Mouse (Mus musculus) liver, embryonic 14.5 days (tissue): Measurements from ENCODE around the gene Dnaaf3. TPM values are rescaled to one million over a fixed set of nuclear protein-coding genes. Genes with fewer than 3 reads are reported as not detected.

ENCODE experiments used
- ATAC-seq: fragments of 200-750 bp; cut with Nextera tagmentation; 2 replicates; pipeline ENCODE4 v1.8.0; 2017; ENCODE audit warnings: moderate number of reproducible peaks, mild to moderate bottlenecking, moderate library complexity; ENCODE audit not compliant: insufficient read depth
- DNase-seq, 3 experiments: peaks; one replicate each; pipeline ENCODE4 v3.0.0-alpha.2; 2012 to 2013; ENCODE audit warnings: low read depth in 3 of 3, low spot score in 3 of 3
- H3K27ac ChIP-seq: fragments of 300-500 bp; sonication (generic); 2 replicates; pipeline ENCODE4 v1.5.1; 2014; ENCODE audit warnings: moderate library complexity, mild to moderate bottlenecking, control low read depth, inconsistent platforms
- H3K27me3 ChIP-seq: fragments of 300-500 bp; sonication (generic); 2 replicates; pipeline ENCODE4 v1.6.1; 2014; ENCODE audit warnings: mild to moderate bottlenecking, low read length, moderate library complexity; ENCODE audit not compliant: control insufficient read depth, insufficient read depth
- H3K36me3 ChIP-seq: fragments of 300-500 bp; sonication (generic); replicated peaks from 2 replicates; pipeline ENCODE4 v1.6.1; 2014; ENCODE audit warnings: low read depth; ENCODE audit not compliant: control insufficient read depth, insufficient read depth
- H3K4me1 ChIP-seq, 2 experiments: fragments of 200-500 bp in 1 of 2; fragments of 300-500 bp in 1 of 2; sonication (generic) in 1 of 2; replicated peaks; 2 replicates each; pipeline ENCODE4 v1.6.1; 2012 to 2014; ENCODE audit warnings: antibody characterized with exemption in 1 of 2, inconsistent platforms in 1 of 2, low read length in 1 of 2; ENCODE audit not compliant: control insufficient read depth in 2 of 2, insufficient read depth in 2 of 2
- H3K4me2 ChIP-seq: fragments of 300-500 bp; sonication (generic); 2 replicates; pipeline ENCODE4 v1.6.1; 2014; ENCODE audit warnings: low read depth, mild to moderate bottlenecking, control low read depth, moderate library complexity
- H3K4me3 ChIP-seq, 2 experiments: fragments of 200-500 bp in 1 of 2; fragments of 300-500 bp in 1 of 2; sonication (generic) in 1 of 2; 2 replicates each; pipeline ENCODE4 v1.5.1; 2012 to 2014; ENCODE audit warnings: low read depth in 2 of 2, low read length in 2 of 2, mild to moderate bottlenecking in 2 of 2, control low read depth in 1 of 2, inconsistent platforms in 1 of 2, moderate library complexity in 1 of 2; ENCODE audit not compliant: insufficient read depth in 1 of 2
- H3K9ac ChIP-seq: fragments of 300-500 bp; sonication (generic); replicated peaks from 2 replicates; pipeline ENCODE4 v1.6.1; 2014; ENCODE audit warnings: mild to moderate bottlenecking, control low read depth, moderate library complexity
- H3K9me3 ChIP-seq: fragments of 300-500 bp; sonication (generic); 2 replicates; pipeline ENCODE4 v1.6.1; 2016; ENCODE audit warnings: low read length, mixed read lengths; ENCODE audit not compliant: control insufficient read depth
- CTCF ChIP-seq: IDR thresholded peaks from 2 replicates; pipeline ENCODE4 v1.5.1; 2016; ENCODE audit warnings: antibody characterized with exemption, low read depth, control low read depth
- EP300 ChIP-seq: IDR thresholded peaks from 2 replicates; pipeline ENCODE4 v1.6.1; 2016; ENCODE audit warnings: antibody characterized with exemption, low read depth
- WGBS: fragments of 180-500 bp; shearing (Covaris S2); extraction: QIAGEN DNeasy Blood & Tissue Kit; methylation state at CpG from one replicate; pipeline ENCODE4 v1.1.7; 2014; ENCODE audit not compliant: insufficient replicate concordance; 5-methylcytosine and 5-hydroxymethylcytosine counted together
- polyA plus RNA-seq, 2 experiments: library from polyadenylated mRNA; depleted of rRNA in 1 of 2; stranded (reverse) in 1 of 2; unstranded in 1 of 2; fragments of >200 nt; fragmentation: Nextera tagmentation in 1 of 2; extraction: Ambion mirVana in 1 of 2; gene quantifications; 2 replicates each; pipeline versions ENCODE4 v1.2.1 to v1.2.3; 2012 to 2014

Gene Dnaaf3
- polyA plus RNA-seq, 2 experiments: 0.09 to 0.39 TPM

GRCm38 (mm10) chr7:4503100-4503499, 29.2 kb downstream of the Dnaaf3 start:
- Histone ChIP-seq H3K27me3 (no peaks in the 10 kb centered on the region), H3K4me3 (no peak overlapping the region), H3K4me1 (peaks cover 23 to 40% of the 10 kb centered on the region in 2 experiments), H3K9me3 (no peaks in the 10 kb centered on the region), H3K4me2 (peak overlapping the region; percentile 88), H3K27ac (peak overlapping the region; percentile 86), H3K36me3 (no peaks in the 10 kb centered on the region; the same call in 1 of the 2 replicates), H3K9ac (no peak overlapping the region)
- no peak for ATAC-seq
- DNase-seq: no peak
- WGBS: 67% methylated on average over 4 of the region's 4 CpGs
- TF ChIP-seq CTCF: no peak
- TF ChIP-seq EP300: no peak

DNA sequence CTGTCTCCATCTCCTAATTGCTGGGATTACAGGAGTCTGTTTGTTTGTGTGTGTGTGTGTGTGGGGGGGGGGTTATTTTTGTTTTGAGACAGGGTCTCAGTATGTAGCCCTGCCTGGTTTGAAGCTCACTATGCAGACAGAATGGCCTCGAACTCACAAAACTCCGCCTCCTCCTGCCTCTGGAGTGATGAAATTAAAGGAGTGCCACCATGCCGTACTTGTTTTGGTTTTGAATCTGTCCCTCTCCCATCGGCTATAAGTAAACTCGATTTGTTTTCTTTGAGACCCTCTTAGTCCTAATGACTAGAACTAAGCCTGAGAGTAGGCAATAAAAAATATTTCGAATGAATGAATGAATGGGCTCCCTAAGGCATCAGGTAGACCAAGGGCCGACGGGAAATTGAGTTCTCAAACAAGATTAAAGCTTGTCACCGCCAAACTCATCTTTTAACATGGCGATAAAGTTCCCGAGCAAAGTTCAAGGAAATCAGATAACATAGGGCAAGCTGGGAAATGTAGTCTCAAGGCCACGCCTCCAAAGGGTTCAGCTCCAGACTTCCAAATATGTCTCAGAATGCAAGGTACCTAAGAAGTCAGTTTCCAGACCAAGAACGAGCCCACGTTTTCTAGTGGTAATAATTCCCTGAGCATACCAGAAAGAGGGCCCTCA, 29.7 kb downstream of the Dnaaf3 start:
- Histone ChIP-seq H3K27ac (peak overlapping the region; percentile 86), H3K27me3 (no peaks in the 10 kb centered on the region), H3K4me2 (peak overlapping the region; percentile 88), H3K9ac (peak overlapping the region; percentile 93), H3K36me3 (no peaks in the 10 kb centered on the region; the same call in 1 of the 2 replicates), H3K9me3 (no peaks in the 10 kb centered on the region), H3K4me3 (peak overlapping the region; percentile 86 to 90), H3K4me1 (peaks cover 23 to 40% of the 10 kb centered on the region in 2 experiments)
- peak; percentile 57 to 79 (median 70) for DNase-seq
- 5% methylated on average over 14 of the region's 14 CpGs for WGBS
- TF ChIP-seq CTCF (no peak), EP300 (no peak)
- 0 out of 2 replicates have a peak, but pooled peaks have one; percentile 6 for ATAC-seq

DNA sequence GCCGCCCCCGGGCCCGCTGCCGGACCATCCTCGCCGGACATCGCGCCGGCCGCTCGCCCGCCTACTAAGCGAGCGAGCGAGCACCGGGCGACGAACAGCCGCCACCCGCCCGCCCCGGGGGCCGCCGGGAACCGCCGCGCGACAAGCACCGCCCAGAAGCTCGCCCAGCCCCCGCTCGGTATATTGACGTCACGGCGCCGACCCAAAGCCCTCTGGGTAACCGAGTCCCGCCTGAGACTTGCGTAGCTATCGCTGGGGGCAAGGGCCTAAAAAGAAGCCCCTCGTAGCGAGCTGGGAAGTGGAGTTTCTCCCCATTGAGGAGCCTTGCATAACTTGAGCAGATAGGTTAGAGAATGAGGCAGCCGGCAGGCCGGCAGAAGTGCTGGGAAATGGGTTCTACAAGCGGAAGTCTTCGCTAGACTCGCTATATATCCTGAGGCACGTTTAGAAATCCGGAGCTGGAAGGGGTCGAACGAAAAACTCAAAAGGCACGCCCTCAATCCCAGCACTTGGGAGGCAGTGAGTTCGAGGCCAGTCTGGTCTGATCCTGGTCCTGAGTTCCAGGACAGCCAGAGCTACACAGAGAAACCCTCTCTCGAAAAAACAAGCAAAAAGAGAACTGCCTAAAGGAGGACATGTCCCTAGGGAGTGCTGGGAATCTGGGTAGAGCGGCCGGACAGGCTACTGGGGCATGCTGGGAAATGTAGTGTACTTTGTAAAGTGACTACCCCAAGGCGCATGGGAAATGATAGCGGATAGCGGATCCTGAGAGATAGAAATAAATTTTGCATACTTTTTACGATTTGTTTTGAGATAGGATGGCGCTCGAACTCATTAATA, 30.5 kb downstream of the Dnaaf3 start, which contains the start of gene Ppp1r12c:
Gene Ppp1r12c (minus strand): TSS at position 123 of the 840 bp plus-strand sequence.
- H3K9me3 ChIP-seq: no peaks in the 10 kb centered on the region
- peak within 1 kb of the TSS; percentile 86 to 90 for H3K4me3 ChIP-seq
- under 1% methylated on average over 61 of the region's 62 CpGs for WGBS
- ATAC-seq (peak; percentile 93), DNase-seq (peak; percentile 82 to 85 (median 83))
- H3K27ac ChIP-seq: peak within 1 kb of the TSS; percentile 86
- H3K4me1 ChIP-seq: peaks cover 23 to 36% of the 10 kb centered on the region in 2 experiments
- peak within 1 kb of the TSS; percentile 93 for H3K9ac ChIP-seq
- TF ChIP-seq CTCF (no peak), EP300 (no peak)
- peaks cover 4% of the 10 kb centered on the region for H3K36me3 ChIP-seq
- no peaks in the 10 kb centered on the region for H3K27me3 ChIP-seq
- H3K4me2 ChIP-seq: peak within 1 kb of the TSS; percentile 88

GRCm38 (mm10) chr7:4500892-4501471, 31.3 kb downstream of the Dnaaf3 start:
- under 1% methylated on average over 45 of the region's 52 CpGs for WGBS
- ATAC-seq: peak; percentile 63
- Histone ChIP-seq H3K4me3 (peak overlapping the region; percentile 80 to 86), H3K9me3 (no peaks in the 10 kb centered on the region), H3K4me1 (peaks cover 23 to 36% of the 10 kb centered on the region in 2 experiments), H3K36me3 (peaks cover 8% of the 10 kb centered on the region), H3K9ac (peak overlapping the region; percentile 93), H3K27ac (peak overlapping the region; percentile 86), H3K27me3 (no peaks in the 10 kb centered on the region), H3K4me2 (peak overlapping the region; percentile 88)
- TF ChIP-seq EP300 (no peak), CTCF (no peak)
- no peak for DNase-seq
